Mouse (Mus musculus) embryonic facial prominence, embryonic 11.5 days (tissue): ENCODE results near the gene Tmem54. TPM values are rescaled to one million over a fixed set of nuclear protein-coding genes. Genes with fewer than 3 reads are reported as not detected.

Experiments
- ATAC-seq: fragments of 200-750 bp; cut with Nextera tagmentation; replicated peaks from 2 replicates; pipeline ENCODE4 v1.8.0; 2017; ENCODE audit warnings: low read depth; ENCODE audit not compliant: insufficient number of reproducible peaks, low FRiP score, low TSS enrichment
- DNase-seq: peaks from one replicate; pipeline ENCODE4 v3.0.0-alpha.2; 2015; ENCODE audit warnings: low spot score
- H3K27ac ChIP-seq: fragments of 300-500 bp; sonication (generic); replicated peaks from 2 replicates; pipeline ENCODE4 v1.5.1; 2014; ENCODE audit warnings: mild to moderate bottlenecking, low read depth, low read length, control low read depth
- H3K27me3 ChIP-seq: fragments of 300-500 bp; sonication (generic); 2 replicates; pipeline ENCODE4 v1.6.1; 2014; ENCODE audit warnings: mild to moderate bottlenecking, low read length, moderate library complexity, mixed read lengths; ENCODE audit not compliant: control insufficient read depth, insufficient read depth
- H3K36me3 ChIP-seq: fragments of 300-500 bp; sonication (generic); replicated peaks from 2 replicates; pipeline ENCODE4 v1.6.1; 2014; ENCODE audit warnings: low read depth, mild to moderate bottlenecking, low read length, moderate library complexity, mixed read lengths; ENCODE audit not compliant: control insufficient read depth, insufficient read depth
- H3K4me1 ChIP-seq: fragments of 300-500 bp; sonication (generic); 2 replicates; pipeline ENCODE4 v1.6.1; 2014; ENCODE audit warnings: low read length, mixed read lengths; ENCODE audit not compliant: control insufficient read depth, insufficient read depth
- H3K4me2 ChIP-seq: fragments of 300-500 bp; sonication (generic); 2 replicates; pipeline ENCODE4 v1.6.1; 2014; ENCODE audit warnings: low read depth, mild to moderate bottlenecking, control low read depth, low read length, moderate library complexity
- H3K4me3 ChIP-seq: fragments of 300-500 bp; sonication (generic); 2 replicates; pipeline ENCODE4 v1.5.1; 2014; ENCODE audit warnings: low read depth, low read length, control low read depth
- H3K9ac ChIP-seq: fragments of 300-500 bp; sonication (generic); replicated peaks from 2 replicates; pipeline ENCODE4 v1.6.1; 2014; ENCODE audit warnings: mild to moderate bottlenecking, control low read depth, low read length
- H3K9me3 ChIP-seq: fragments of 300-500 bp; sonication (generic); replicated peaks from 2 replicates; pipeline ENCODE4 v1.6.1; 2016; ENCODE audit warnings: mild to moderate bottlenecking, low read length, inconsistent platforms, mixed read lengths; ENCODE audit not compliant: control insufficient read depth
- WGBS: fragments of 180-500 bp; shearing (Covaris S2); extraction: QIAGEN DNeasy Blood & Tissue Kit; methylation state at CpG from one replicate; pipeline ENCODE4 v1.1.7; 2014; 5-methylcytosine and 5-hydroxymethylcytosine counted together
- polyA plus RNA-seq: library from polyadenylated mRNA; unstranded; fragments of >200 nt; fragmentation: Nextera tagmentation; extraction: Ambion mirVana; gene quantifications from 2 replicates; pipeline ENCODE4 v1.2.1, GENCODE M21; 2014

Gene Tmem54
- polyA plus RNA-seq, 1 experiment from 2014 or later, result 6.4 TPM

DNA sequence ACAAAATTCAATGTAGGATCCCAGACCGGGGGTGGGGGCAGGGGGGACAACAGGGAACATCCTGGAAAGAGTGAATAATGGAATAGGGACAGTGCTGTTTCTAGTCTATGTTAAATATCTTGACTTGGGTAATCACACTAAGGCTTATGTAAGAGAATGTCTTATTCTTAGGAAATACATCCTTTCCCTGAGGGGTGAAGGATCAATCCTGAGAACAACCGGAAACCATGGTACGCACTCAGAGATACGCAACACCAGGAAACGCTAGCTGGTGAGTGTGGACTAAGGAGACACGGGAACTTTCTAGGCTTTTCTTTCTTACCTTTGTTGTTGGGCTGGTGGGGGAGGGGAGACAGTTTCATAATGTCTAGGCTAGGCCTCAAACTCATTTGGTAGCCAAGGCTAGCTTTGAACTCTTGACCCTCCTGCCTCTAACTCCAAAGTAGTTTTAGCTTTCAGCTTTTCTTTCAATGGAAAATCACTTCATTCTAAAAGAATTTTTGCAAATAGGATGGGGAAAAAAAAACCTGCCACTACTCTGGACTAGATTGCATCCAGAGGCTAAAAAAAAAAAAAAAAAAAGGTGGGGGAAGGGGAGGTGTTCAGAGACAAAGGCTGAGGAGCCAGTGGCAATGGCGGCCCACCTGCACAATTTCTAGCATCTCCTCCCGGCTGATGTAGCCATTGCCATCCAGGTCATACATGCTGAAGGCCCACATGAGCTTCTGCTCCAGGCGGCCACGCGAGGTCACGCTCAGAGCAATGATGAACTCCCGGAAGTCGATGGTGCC, 12.6 kb downstream of the Tmem54 start:
- Histone ChIP-seq H3K9ac (no peak overlapping the region), H3K27ac (no peak overlapping the region), H3K36me3 (no peaks in the 10 kb centered on the region), H3K4me1 (peaks cover 7% of the 10 kb centered on the region), H3K9me3 (no peaks in the 10 kb centered on the region), H3K4me3 (no peak overlapping the region), H3K4me2 (no peak overlapping the region), H3K27me3 (peaks cover 20% of the 10 kb centered on the region)
- 85% methylated on average over 14 of the region's 14 CpGs for WGBS
- ATAC-seq (no peak), DNase-seq (no peak)

DNA sequence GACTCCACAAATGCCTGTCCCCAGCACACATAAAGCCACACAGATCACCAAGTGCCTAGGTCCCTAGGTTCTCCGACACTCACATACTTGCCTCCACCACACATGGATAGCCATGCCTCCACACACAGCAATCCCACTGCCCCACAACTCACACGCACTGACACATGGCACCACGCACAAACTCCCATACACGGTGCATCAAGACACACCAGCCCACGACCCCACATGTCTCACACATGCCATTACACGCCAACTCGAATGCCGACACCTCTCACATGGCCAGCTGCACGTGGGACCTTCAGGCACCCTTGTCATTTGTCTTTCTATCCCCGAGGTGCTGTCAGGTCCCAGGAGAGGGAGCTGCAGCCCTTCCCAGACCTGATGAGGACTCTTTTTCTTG, 14.4 kb downstream of the Tmem54 start:
- ATAC-seq, result no peak
- H3K36me3 ChIP-seq, result no peaks in the 10 kb centered on the region
- no peak overlapping the region for H3K4me2 ChIP-seq
- no peak overlapping the region for H3K4me3 ChIP-seq
- no peak overlapping the region for H3K27ac ChIP-seq
- no peak for DNase-seq
- no peaks in the 10 kb centered on the region for H3K9me3 ChIP-seq
- WGBS, result 75% methylated on average over 10 of the region's 10 CpGs
- peaks cover 20% of the 10 kb centered on the region for H3K27me3 ChIP-seq
- no peak overlapping the region for H3K9ac ChIP-seq
- peaks cover 7% of the 10 kb centered on the region for H3K4me1 ChIP-seq

DNA sequence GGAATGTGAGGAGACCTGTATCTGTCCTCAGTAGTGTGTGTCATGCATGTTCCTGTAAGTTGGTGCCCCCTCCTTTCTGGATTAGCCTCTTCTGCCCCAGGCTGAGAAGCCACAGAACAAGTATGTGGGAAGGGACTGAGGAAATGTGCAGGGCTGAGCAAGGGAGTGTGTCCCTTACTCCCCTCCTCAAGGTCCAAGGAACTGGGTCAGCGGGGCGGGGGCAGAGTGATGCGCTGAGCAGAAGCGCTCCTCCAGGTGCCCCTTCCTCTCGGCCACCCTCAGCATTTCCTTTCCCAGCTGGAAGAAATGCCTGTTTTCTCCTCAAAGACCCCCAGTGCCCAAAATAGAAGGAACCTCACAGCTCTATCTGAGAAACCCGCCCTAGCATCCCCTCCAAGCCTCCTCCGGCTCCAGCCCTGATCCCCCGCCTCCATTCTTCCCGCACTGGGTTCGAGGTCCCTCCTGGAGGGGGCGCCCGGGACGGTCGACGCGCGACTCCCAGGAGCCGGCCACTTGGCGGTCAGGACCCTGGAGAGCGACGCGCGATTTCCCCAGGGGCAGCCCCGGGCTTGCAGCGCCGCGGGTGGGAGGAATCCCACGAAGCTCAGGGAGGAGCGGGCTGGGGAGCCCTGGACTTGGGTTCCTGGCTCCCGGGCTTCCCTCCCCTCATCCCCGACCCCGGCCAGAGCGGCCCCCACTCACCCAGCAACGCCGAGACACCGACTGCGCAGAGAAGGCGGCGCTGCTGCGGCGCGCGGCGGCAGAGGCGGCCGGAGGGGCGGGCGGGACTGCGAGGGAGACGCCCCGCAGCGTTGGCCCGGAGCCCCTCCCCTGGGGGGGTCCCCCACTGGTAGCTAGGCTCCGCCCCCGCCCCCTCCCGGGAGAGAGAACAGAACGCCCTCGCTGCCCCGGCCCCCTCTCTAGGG, 15.4 kb downstream of the Tmem54 start:
- H3K27ac ChIP-seq, result no peak overlapping the region
- no peak overlapping the region; the same call in 1 of the 2 replicates for H3K9ac ChIP-seq
- peak overlapping the region; percentile 36 for H3K4me3 ChIP-seq
- peaks cover 7% of the 10 kb centered on the region for H3K4me1 ChIP-seq
- H3K36me3 ChIP-seq, result no peaks in the 10 kb centered on the region
- ATAC-seq, result peak; percentile 49; the same call in 1 of the 2 replicates
- peak overlapping the region; percentile 82 for H3K4me2 ChIP-seq
- 2% methylated on average over 46 of the region's 59 CpGs for WGBS
- DNase-seq, result peak; percentile 82
- no peaks in the 10 kb centered on the region for H3K9me3 ChIP-seq
- peaks cover 20% of the 10 kb centered on the region for H3K27me3 ChIP-seq

DNA sequence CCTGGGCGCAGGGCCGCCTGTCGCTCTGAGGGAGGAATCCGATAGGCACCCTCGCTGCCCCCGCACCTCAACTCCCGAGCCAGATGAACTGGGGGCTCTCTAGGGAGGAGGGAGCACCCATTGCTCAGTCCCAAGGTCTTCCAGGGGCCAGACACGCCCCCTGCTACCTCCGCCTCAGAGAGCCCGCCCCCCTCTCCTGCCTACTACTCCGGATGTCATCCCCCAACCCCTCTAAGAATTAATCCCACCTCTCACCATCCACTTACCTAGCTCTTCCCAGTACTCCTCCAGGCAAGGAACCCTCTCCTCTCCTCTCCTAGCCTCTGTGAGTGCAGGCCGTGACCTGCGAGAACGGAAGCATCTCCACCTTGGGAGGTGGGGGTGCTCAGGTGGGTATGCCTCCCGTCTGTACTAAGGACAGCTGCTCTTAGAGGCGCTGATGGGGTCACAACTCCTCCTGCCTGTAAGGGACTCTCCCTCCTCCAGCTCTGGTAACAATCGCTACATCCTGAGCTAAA, 16.3 kb downstream of the Tmem54 start, which contains the start of gene Hpca:
Gene Hpca, minus strand, starts transcription at position 468 of the 518 bp plus-strand sequence.
- H3K4me2 ChIP-seq, result peak within 1 kb of the TSS; percentile 82
- ATAC-seq, result no peak
- H3K36me3 ChIP-seq, result no peaks in the 10 kb centered on the region
- H3K4me3 ChIP-seq, result peak within 1 kb of the TSS; percentile 36
- peaks cover 20% of the 10 kb centered on the region for H3K27me3 ChIP-seq
- H3K4me1 ChIP-seq, result peaks cover 7% of the 10 kb centered on the region
- no peak within 1 kb of the TSS for H3K27ac ChIP-seq
- H3K9me3 ChIP-seq, result no peaks in the 10 kb centered on the region
- no peak within 1 kb of the TSS; the same call in 1 of the 2 replicates for H3K9ac ChIP-seq
- DNase-seq, result no peak
- WGBS, result 3% methylated on average over 17 of the region's 17 CpGs

DNA sequence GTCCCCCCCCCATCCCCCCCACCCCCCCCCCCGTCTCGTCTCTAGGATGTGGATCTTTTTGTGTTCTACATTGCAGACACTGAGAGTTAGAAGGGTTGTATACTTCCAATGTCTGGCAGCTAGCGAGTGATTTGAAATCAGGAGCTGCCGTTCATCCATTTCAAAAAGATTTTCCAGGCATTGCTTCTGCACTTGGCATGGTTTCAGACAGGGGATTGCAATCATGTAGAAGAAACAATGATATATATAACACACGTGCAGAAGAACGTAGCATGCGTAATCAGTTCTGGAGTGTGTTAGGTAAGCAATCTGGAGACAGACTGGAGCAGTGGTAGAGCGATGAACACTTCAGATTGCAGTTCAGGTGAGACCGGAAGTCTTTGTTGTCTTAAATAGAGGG, 16.8 kb downstream of the Tmem54 start:
- no peak for DNase-seq
- ATAC-seq, result no peak
- no peak overlapping the region for H3K9ac ChIP-seq
- H3K27me3 ChIP-seq, result peaks cover 20% of the 10 kb centered on the region
- H3K4me2 ChIP-seq, result no peak overlapping the region
- H3K4me3 ChIP-seq, result no peak overlapping the region
- H3K4me1 ChIP-seq, result peaks cover 7% of the 10 kb centered on the region
- no peaks in the 10 kb centered on the region for H3K9me3 ChIP-seq
- no peaks in the 10 kb centered on the region for H3K36me3 ChIP-seq
- 41% methylated on average over 9 of the region's 9 CpGs for WGBS
- H3K27ac ChIP-seq, result no peak overlapping the region

DNA sequence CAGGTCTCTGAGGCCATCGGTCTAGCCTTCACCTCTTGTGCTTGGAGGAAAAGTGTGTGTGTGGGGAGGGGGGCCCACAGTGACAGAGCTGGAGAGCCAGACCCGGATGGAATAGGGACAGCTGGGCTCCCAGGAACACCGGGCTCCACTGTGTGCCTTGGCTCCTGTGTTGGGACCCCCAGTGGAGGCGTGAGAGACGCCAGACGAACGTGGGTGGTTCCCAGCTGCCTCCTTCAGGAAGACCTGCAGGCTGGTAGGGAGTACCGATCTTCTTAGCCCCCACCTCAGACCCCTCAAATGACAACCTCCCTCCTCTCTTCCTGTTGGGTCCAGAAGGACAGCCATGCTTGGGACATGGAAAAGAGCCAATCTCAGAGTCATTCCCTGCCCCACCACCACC, 17.4 kb downstream of the Tmem54 start:
- Histone ChIP-seq H3K4me1 (peaks cover 7% of the 10 kb centered on the region), H3K9me3 (no peaks in the 10 kb centered on the region), H3K9ac (no peak overlapping the region), H3K4me2 (no peak overlapping the region), H3K4me3 (no peak overlapping the region), H3K27ac (no peak overlapping the region), H3K27me3 (peaks cover 20% of the 10 kb centered on the region), H3K36me3 (no peaks in the 10 kb centered on the region)
- ATAC-seq (no peak), DNase-seq (no peak)
- WGBS, result 34% methylated on average over 8 of the region's 8 CpGs

DNA sequence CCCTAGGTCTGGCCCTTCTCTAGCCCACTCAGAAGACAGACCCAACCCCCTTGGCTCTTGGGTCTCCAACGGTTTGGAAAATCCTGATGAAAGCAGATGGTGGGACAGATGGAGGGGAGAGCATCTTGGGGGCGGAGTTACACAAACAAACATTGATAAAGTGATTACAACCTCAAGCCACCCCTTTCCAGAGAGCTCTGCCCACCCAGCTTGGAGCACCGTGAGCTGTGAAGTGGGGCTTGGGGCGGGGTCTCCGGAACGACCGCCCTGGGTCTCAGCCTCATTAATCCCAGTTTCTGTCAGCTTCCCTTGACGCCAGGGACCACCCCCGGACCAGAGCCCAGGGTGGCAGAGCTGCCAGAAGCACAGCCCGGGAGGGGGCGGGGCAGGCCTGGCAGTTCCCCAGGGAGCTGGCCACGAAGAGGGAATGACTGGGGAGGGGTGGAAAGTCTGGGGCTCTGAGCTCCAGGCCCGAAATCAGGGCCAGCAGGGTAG, 19.4 kb downstream of the Tmem54 start:
- ATAC-seq (no peak), DNase-seq (no peak)
- WGBS, result 9% methylated on average over 13 of the region's 13 CpGs
- Histone ChIP-seq H3K9ac (no peak overlapping the region), H3K4me3 (no peak overlapping the region), H3K4me2 (no peak overlapping the region), H3K36me3 (no peaks in the 10 kb centered on the region), H3K9me3 (no peaks in the 10 kb centered on the region), H3K4me1 (peaks cover 7% of the 10 kb centered on the region), H3K27ac (no peak overlapping the region), H3K27me3 (peaks cover 20% of the 10 kb centered on the region)
